Mouse (Mus musculus): ENCODE measurements around the gene Nudt17.

- TF ChIP-seq SMC3 (IDR thresholded peaks at IDR 0.05; ENCODE audit: low read depth, low read length): no peak
- no peak for TF ChIP-seq EP300 (IDR thresholded peaks at IDR 0.05; ENCODE audit: low read length)
- TF ChIP-seq NRF1 (IDR thresholded peaks at IDR 0.05; ENCODE audit: low read depth, low read length): peak; percentile 65
Observed at GRCm38 (mm10) chr3:96696766-96697732, 11.3 kb downstream of the Nudt17 start.

Data from CH12.LX (cell line).